Mouse (Mus musculus): ENCODE data around the gene Gm5767. TPM values are rescaled to one million over a fixed set of nuclear protein-coding genes. Genes with fewer than 3 reads are reported as not detected.

Gm5767 gene
- polyA plus RNA-seq, 1 experiment from 2014 or later: not detected

DNA sequence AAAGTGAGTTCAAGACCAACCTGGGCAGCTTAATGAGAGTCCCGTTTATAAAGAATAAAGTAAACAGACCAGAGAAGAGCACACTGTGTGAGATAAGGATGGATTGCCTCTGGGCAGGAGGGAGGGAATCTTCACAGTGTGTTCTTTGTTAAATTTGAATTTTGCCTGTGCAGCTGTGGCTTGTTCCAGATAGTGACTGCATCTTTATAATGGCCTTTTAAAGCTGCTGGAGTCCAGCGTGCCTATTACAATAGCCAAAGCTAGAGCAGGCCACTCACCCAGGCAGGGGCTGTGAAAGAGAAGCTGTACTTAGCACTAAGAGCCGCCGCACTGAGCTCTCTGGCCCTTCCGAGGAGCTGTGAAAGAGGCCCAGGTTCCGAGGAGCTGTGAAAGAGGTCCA lies 35.0 kb upstream of the Gm5767 start:
- Histone ChIP-seq H3K4me2 (ENCODE audit: low read depth, low read length) (no peak overlapping the region), H3K36me3 (replicated peaks; ENCODE audit: control insufficient read depth, insufficient read depth, low read depth, low read length) (peaks cover 17% of the 10 kb centered on the region), H3K27ac (replicated peaks; ENCODE audit: low read depth, low read length) (no peak overlapping the region), H3K9me3 (replicated peaks; ENCODE audit: control insufficient read depth, low read length) (no peaks in the 10 kb centered on the region), H3K4me1 (ENCODE audit: control insufficient read depth, insufficient read depth, low read length) (no peaks in the 10 kb centered on the region), H3K9ac (replicated peaks; ENCODE audit: low read length) (no peak overlapping the region), H3K27me3 (ENCODE audit: control insufficient read depth, insufficient read depth, low read length) (no peaks in the 10 kb centered on the region), H3K4me3 (ENCODE audit: low read depth, low read length) (no peak overlapping the region)
- 74% methylated on average over 6 of the region's 6 CpGs for WGBS
- ATAC-seq (replicated peaks; ENCODE audit: insufficient number of reproducible peaks, low FRiP score, low TSS enrichment, low read depth) (no peak), DNase-seq (ENCODE audit: low spot score) (no peak)

DNA sequence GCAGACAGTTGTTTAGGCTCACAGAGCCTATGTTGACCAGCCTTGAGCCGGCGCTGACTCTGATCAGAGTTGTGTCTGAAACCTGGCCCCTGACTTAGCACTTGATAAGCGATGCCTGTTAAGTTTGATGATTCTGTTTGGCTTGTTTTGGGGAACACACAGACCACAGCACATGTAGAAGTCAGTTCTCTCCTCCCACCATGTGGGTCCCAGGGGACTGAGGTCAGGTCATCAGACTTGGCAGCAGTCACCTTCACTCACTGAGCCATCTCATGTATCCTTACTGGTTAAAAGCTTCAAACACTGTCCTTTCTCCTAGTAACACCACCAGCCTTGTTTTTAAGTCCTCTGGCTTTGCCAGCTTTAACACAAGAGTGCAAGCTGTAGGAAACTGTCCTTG lies 30.6 kb upstream of the Gm5767 start:
- no peaks in the 10 kb centered on the region for H3K27me3 ChIP-seq (ENCODE audit: control insufficient read depth, insufficient read depth, low read length)
- no peak overlapping the region for H3K27ac ChIP-seq (replicated peaks; ENCODE audit: low read depth, low read length)
- H3K4me2 ChIP-seq (ENCODE audit: low read depth, low read length): no peak overlapping the region
- ATAC-seq (replicated peaks; ENCODE audit: insufficient number of reproducible peaks, low FRiP score, low TSS enrichment, low read depth) (no peak), DNase-seq (ENCODE audit: low spot score) (no peak)
- peaks cover 17% of the 10 kb centered on the region for H3K36me3 ChIP-seq (replicated peaks; ENCODE audit: control insufficient read depth, insufficient read depth, low read depth, low read length)
- no peaks in the 10 kb centered on the region for H3K4me1 ChIP-seq (ENCODE audit: control insufficient read depth, insufficient read depth, low read length)
- no peak overlapping the region for H3K4me3 ChIP-seq (ENCODE audit: low read depth, low read length)
- no peaks in the 10 kb centered on the region for H3K9me3 ChIP-seq (replicated peaks; ENCODE audit: control insufficient read depth, low read length)
- no peak overlapping the region for H3K9ac ChIP-seq (replicated peaks; ENCODE audit: low read length)
- 88% methylated on average over 3 of the region's 3 CpGs for WGBS

DNA sequence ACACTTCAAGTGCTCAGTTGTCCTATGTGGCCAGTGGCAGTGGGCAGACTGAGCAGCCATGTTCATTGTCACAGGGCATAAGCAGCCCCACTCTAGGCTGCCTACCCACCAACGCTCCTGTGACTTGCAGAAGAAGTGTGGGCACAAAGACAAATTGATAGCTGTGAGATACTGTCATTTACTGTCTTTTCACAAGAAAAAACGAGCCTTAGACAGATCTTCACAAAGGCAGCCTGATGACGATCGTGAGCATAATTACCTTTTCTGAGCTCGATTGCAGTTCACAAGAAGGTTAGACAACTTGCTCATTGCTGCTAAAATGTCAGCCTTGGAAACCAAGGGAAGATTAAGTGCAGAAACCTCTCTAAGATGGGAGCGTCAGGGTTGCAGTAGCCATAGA lies 25.5 kb upstream of the Gm5767 start:
- no peak for DNase-seq (ENCODE audit: low spot score)
- ATAC-seq (replicated peaks; ENCODE audit: insufficient number of reproducible peaks, low FRiP score, low TSS enrichment, low read depth): no peak
- 87% methylated on average over 6 of the region's 6 CpGs for WGBS
- Histone ChIP-seq H3K9ac (replicated peaks; ENCODE audit: low read length) (no peak overlapping the region), H3K36me3 (replicated peaks; ENCODE audit: control insufficient read depth, insufficient read depth, low read depth, low read length) (peaks cover under 1% of the 10 kb centered on the region; the same call in 1 of the 2 replicates), H3K4me3 (ENCODE audit: low read depth, low read length) (no peak overlapping the region), H3K4me2 (ENCODE audit: low read depth, low read length) (no peak overlapping the region), H3K9me3 (replicated peaks; ENCODE audit: control insufficient read depth, low read length) (no peaks in the 10 kb centered on the region), H3K27me3 (ENCODE audit: control insufficient read depth, insufficient read depth, low read length) (no peaks in the 10 kb centered on the region), H3K4me1 (ENCODE audit: control insufficient read depth, insufficient read depth, low read length) (no peaks in the 10 kb centered on the region), H3K27ac (replicated peaks; ENCODE audit: low read depth, low read length) (no peak overlapping the region)

DNA sequence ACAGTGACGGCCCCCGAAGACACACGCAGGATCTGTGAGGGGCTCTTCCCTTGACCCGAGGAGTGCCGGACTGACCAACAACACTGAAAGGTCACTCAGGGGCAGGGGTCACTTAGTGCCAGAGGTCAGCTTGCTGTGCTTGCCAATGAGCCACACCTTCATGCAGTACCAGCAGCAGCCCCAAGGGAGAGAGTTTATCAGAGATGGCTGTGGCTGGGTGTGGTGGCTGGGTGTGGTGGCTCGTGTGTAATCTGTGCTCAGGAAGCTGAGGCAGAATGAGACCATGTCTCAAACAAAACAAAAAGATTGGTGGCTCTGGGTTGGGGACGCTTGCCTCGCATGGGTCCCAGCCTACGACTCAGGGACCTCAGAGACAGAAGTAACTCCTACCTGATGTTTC lies 25.0 kb upstream of the Gm5767 start:
- DNase-seq (ENCODE audit: low spot score): no peak
- no peaks in the 10 kb centered on the region for H3K27me3 ChIP-seq (ENCODE audit: control insufficient read depth, insufficient read depth, low read length)
- no peak for ATAC-seq (replicated peaks; ENCODE audit: insufficient number of reproducible peaks, low FRiP score, low TSS enrichment, low read depth)
- H3K36me3 ChIP-seq (replicated peaks; ENCODE audit: control insufficient read depth, insufficient read depth, low read depth, low read length): peaks cover 2% of the 10 kb centered on the region; the same call in 1 of the 2 replicates
- H3K4me2 ChIP-seq (ENCODE audit: low read depth, low read length): no peak overlapping the region
- no peaks in the 10 kb centered on the region for H3K9me3 ChIP-seq (replicated peaks; ENCODE audit: control insufficient read depth, low read length)
- H3K9ac ChIP-seq (replicated peaks; ENCODE audit: low read length): no peak overlapping the region
- 77% methylated on average over 9 of the region's 9 CpGs for WGBS
- H3K4me1 ChIP-seq (ENCODE audit: control insufficient read depth, insufficient read depth, low read length): no peaks in the 10 kb centered on the region
- no peak overlapping the region for H3K4me3 ChIP-seq (ENCODE audit: low read depth, low read length)
- no peak overlapping the region for H3K27ac ChIP-seq (replicated peaks; ENCODE audit: low read depth, low read length)

DNA sequence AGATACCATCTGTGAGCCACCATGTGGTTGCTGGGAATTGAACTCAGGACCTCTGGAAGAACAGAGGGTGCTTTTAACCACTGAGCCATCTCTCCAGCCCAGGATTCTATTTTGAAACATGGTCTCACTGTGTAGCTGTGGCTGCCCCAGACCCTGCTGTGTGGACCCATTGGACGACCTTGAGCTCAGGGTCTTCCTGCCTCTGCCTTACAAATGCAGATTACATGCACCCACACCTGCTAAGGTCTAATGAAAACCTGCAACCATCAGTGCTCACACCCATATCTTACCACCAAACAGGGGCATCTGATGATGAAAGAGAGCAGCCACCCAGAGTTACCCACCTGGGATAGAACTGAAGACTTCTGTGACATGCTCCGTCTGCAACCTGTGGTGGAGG lies 24.3 kb upstream of the Gm5767 start:
- no peak overlapping the region for H3K9ac ChIP-seq (replicated peaks; ENCODE audit: low read length)
- 82% methylated on average over 2 of the region's 2 CpGs for WGBS
- no peak overlapping the region for H3K27ac ChIP-seq (replicated peaks; ENCODE audit: low read depth, low read length)
- ATAC-seq (replicated peaks; ENCODE audit: insufficient number of reproducible peaks, low FRiP score, low TSS enrichment, low read depth): no peak
- H3K9me3 ChIP-seq (replicated peaks; ENCODE audit: control insufficient read depth, low read length): no peaks in the 10 kb centered on the region
- H3K36me3 ChIP-seq (replicated peaks; ENCODE audit: control insufficient read depth, insufficient read depth, low read depth, low read length): peaks cover 5% of the 10 kb centered on the region
- no peaks in the 10 kb centered on the region for H3K27me3 ChIP-seq (ENCODE audit: control insufficient read depth, insufficient read depth, low read length)
- no peak overlapping the region for H3K4me2 ChIP-seq (ENCODE audit: low read depth, low read length)
- DNase-seq (ENCODE audit: low spot score): no peak
- H3K4me3 ChIP-seq (ENCODE audit: low read depth, low read length): no peak overlapping the region
- no peaks in the 10 kb centered on the region for H3K4me1 ChIP-seq (ENCODE audit: control insufficient read depth, insufficient read depth, low read length)

DNA sequence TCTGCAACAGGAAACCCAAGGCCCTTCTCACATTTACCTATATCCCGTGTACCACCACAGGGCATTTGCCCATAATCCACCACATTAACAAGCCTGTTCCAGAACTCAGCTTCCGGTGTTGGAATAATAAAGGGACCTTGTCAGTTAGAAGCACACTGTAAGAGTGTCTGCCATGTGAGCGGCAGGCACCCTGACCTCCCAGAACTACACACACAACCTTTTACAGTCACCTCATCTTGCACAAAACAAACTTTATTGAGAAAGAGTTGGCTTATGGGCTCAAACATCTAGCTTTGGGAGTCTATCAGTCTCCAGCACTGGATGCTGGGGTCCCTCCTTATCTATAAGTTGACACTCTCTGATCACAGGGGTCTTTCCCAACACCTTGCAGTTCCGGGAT lies 22.2 kb upstream of the Gm5767 start:
- DNase-seq (ENCODE audit: low spot score): no peak
- Histone ChIP-seq H3K4me2 (ENCODE audit: low read depth, low read length) (no peak overlapping the region), H3K9ac (replicated peaks; ENCODE audit: low read length) (no peak overlapping the region), H3K9me3 (replicated peaks; ENCODE audit: control insufficient read depth, low read length) (no peaks in the 10 kb centered on the region), H3K27ac (replicated peaks; ENCODE audit: low read depth, low read length) (no peak overlapping the region), H3K4me3 (ENCODE audit: low read depth, low read length) (no peak overlapping the region), H3K27me3 (ENCODE audit: control insufficient read depth, insufficient read depth, low read length) (no peaks in the 10 kb centered on the region), H3K36me3 (replicated peaks; ENCODE audit: control insufficient read depth, insufficient read depth, low read depth, low read length) (peaks cover 6% of the 10 kb centered on the region), H3K4me1 (ENCODE audit: control insufficient read depth, insufficient read depth, low read length) (no peaks in the 10 kb centered on the region)
- 82% methylated on average over 4 of the region's 4 CpGs for WGBS
- ATAC-seq (replicated peaks; ENCODE audit: insufficient number of reproducible peaks, low FRiP score, low TSS enrichment, low read depth): no peak

DNA sequence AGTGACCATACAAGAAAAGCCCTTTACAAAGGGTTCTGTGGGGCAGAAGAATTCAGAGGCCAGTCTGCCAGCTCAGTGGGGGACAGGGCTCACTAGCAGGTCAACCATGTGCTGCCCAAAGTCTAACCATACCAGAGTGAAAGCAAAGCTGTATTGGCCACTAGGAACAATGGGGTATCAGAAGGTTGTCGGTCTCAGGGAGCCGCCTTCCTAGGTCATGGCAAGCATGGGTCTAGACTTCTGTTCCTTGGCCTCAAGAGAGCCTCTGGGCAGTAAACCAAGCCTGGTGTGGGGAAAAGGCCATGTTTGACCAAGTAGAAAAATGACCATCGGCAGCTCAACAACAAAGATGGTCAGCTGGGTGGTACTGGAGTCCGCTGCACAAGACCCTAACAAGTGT lies 21.8 kb upstream of the Gm5767 start:
- Histone ChIP-seq H3K4me1 (ENCODE audit: control insufficient read depth, insufficient read depth, low read length) (no peaks in the 10 kb centered on the region), H3K9ac (replicated peaks; ENCODE audit: low read length) (no peak overlapping the region), H3K9me3 (replicated peaks; ENCODE audit: control insufficient read depth, low read length) (no peaks in the 10 kb centered on the region), H3K4me3 (ENCODE audit: low read depth, low read length) (no peak overlapping the region), H3K4me2 (ENCODE audit: low read depth, low read length) (no peak overlapping the region), H3K27me3 (ENCODE audit: control insufficient read depth, insufficient read depth, low read length) (no peaks in the 10 kb centered on the region), H3K36me3 (replicated peaks; ENCODE audit: control insufficient read depth, insufficient read depth, low read depth, low read length) (peaks cover 6% of the 10 kb centered on the region), H3K27ac (replicated peaks; ENCODE audit: low read depth, low read length) (no peak overlapping the region)
- 98% methylated on average over 4 of the region's 4 CpGs for WGBS
- DNase-seq (ENCODE audit: low spot score): no peak
- ATAC-seq (replicated peaks; ENCODE audit: insufficient number of reproducible peaks, low FRiP score, low TSS enrichment, low read depth): no peak

DNA sequence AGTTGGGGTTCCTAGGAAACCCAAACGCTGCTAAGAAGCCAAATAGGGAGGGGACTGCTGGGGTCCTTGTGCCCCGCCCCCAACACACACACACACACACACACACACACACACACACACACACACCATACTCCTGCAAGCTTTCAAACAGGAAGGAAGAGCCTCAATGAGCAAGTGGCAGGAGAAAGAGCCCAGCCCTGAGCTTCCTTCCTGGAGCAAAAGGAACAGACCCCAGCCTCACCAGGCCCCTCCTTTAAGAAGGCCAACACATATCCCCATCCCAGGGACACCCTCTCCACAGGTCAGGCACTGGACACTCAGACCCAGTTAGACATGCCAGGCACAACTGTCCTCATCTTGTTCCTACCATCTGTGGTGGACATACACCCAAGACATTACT lies 17.5 kb upstream of the Gm5767 start:
- peaks cover 6% of the 10 kb centered on the region for H3K36me3 ChIP-seq (replicated peaks; ENCODE audit: control insufficient read depth, insufficient read depth, low read depth, low read length)

More for the DNA sequence above, 17.5 kb upstream of the Gm5767 start:
- Histone ChIP-seq H3K9me3 (replicated peaks; ENCODE audit: control insufficient read depth, low read length) (no peaks in the 10 kb centered on the region), H3K27ac (replicated peaks; ENCODE audit: low read depth, low read length) (no peak overlapping the region), H3K4me1 (ENCODE audit: control insufficient read depth, insufficient read depth, low read length) (no peaks in the 10 kb centered on the region), H3K4me3 (ENCODE audit: low read depth, low read length) (no peak overlapping the region), H3K27me3 (ENCODE audit: control insufficient read depth, insufficient read depth, low read length) (no peaks in the 10 kb centered on the region), H3K9ac (replicated peaks; ENCODE audit: low read length) (no peak overlapping the region), H3K4me2 (ENCODE audit: low read depth, low read length) (no peak overlapping the region)
- no peak for ATAC-seq (replicated peaks; ENCODE audit: insufficient number of reproducible peaks, low FRiP score, low TSS enrichment, low read depth)
- DNase-seq (ENCODE audit: low spot score): no peak
- WGBS: 76% methylated on average over 2 of the region's 2 CpGs

Data from embryonic facial prominence, embryonic 11.5 days (tissue).